Mouse (Mus musculus) embryonic facial prominence, embryonic 15.5 days (tissue): Measurements from ENCODE around the gene Osbpl6. TPM values are rescaled to one million over a fixed set of nuclear protein-coding genes. Genes with fewer than 3 reads are reported as not detected.
"Not testable (repeated sequence)": the region's sequence is repeated elsewhere in the genome, so short reads cannot be mapped to it uniquely, and the experiment has no call there.

Experiments
- ATAC-seq: fragments of 200-750 bp; cut with Nextera tagmentation; 2 replicates; pipeline ENCODE4 v1.8.0; 2017; ENCODE audit warnings: low read depth, moderate TSS enrichment; ENCODE audit not compliant: insufficient number of reproducible peaks, low FRiP score, low TSS enrichment
- H3K27ac ChIP-seq: fragments of 300-500 bp; sonication (generic); replicated peaks from 2 replicates; pipeline ENCODE4 v1.5.1; 2015; ENCODE audit warnings: mild to moderate bottlenecking, inconsistent platforms
- H3K27me3 ChIP-seq: fragments of 300-500 bp; sonication (generic); 2 replicates; pipeline ENCODE4 v1.6.1; 2015; ENCODE audit warnings: inconsistent platforms
- H3K36me3 ChIP-seq: fragments of 300-500 bp; sonication (generic); 2 replicates; pipeline ENCODE4 v1.6.1; 2015; ENCODE audit warnings: mild to moderate bottlenecking, inconsistent platforms
- H3K4me1 ChIP-seq: fragments of 300-500 bp; sonication (generic); 2 replicates; pipeline ENCODE4 v1.6.1; 2015; ENCODE audit warnings: inconsistent platforms
- H3K4me2 ChIP-seq: fragments of 300-500 bp; sonication (generic); replicated peaks from 2 replicates; pipeline ENCODE4 v1.6.1; 2015; ENCODE audit warnings: mild to moderate bottlenecking, inconsistent platforms
- H3K4me3 ChIP-seq: fragments of 300-500 bp; sonication (generic); replicated peaks from 2 replicates; pipeline ENCODE4 v1.5.1; 2015; ENCODE audit warnings: mild to moderate bottlenecking, inconsistent platforms
- H3K9ac ChIP-seq: fragments of 300-500 bp; sonication (generic); 2 replicates; pipeline ENCODE4 v1.6.1; 2015; ENCODE audit warnings: inconsistent platforms
- H3K9me3 ChIP-seq: fragments of 300-500 bp; sonication (generic); replicated peaks from 2 replicates; pipeline ENCODE4 v1.6.1; 2016; ENCODE audit warnings: inconsistent platforms
- WGBS: fragments of 180-500 bp; shearing (Covaris S2); methylation state at CpG from one replicate; pipeline ENCODE4 v1.1.7; 2015; 5-methylcytosine and 5-hydroxymethylcytosine counted together
- polyA plus RNA-seq: library from polyadenylated mRNA; unstranded; fragments of >200 nt; fragmentation: Nextera tagmentation; extraction: Ambion mirVana; gene quantifications from 2 replicates; pipeline ENCODE4 v1.2.1, GENCODE M21; 2015

Osbpl6 gene
- polyA plus RNA-seq, 1 experiment from 2014 or later: 15.1 TPM

GRCm38 (mm10) chr2:76610326-76611104, 204.2 kb downstream of the Osbpl6 start:
- no peak overlapping the region for H3K4me3 ChIP-seq
- 70% methylated on average over 10 of the region's 10 CpGs for WGBS
- H3K27ac ChIP-seq: no peak overlapping the region
- no peaks in the 10 kb centered on the region for H3K27me3 ChIP-seq
- no peaks in the 10 kb centered on the region for H3K9me3 ChIP-seq
- no peak overlapping the region for H3K9ac ChIP-seq
- no peaks in the 10 kb centered on the region for H3K36me3 ChIP-seq
- H3K4me1 ChIP-seq: no peaks in the 10 kb centered on the region
- ATAC-seq: no peak
- H3K4me2 ChIP-seq: no peak overlapping the region

GRCm38 (mm10) chr2:76611996-76612395, 205.7 kb downstream of the Osbpl6 start:
- 68% methylated on average over 3 of the region's 3 CpGs for WGBS
- H3K4me1 ChIP-seq: no peaks in the 10 kb centered on the region
- H3K27me3 ChIP-seq: no peaks in the 10 kb centered on the region
- no peaks in the 10 kb centered on the region for H3K9me3 ChIP-seq
- H3K27ac ChIP-seq: no peak overlapping the region
- H3K9ac ChIP-seq: no peak overlapping the region
- no peaks in the 10 kb centered on the region for H3K36me3 ChIP-seq
- no peak overlapping the region for H3K4me2 ChIP-seq
- no peak for ATAC-seq
- H3K4me3 ChIP-seq: no peak overlapping the region

- Histone ChIP-seq H3K9me3 (no peaks in the 10 kb centered on the region), H3K9ac (no peak overlapping the region), H3K36me3 (0 out of 2 replicates have a peak, but pooled peaks cover under 1% of the 10 kb centered on the region), H3K27ac (no peak overlapping the region), H3K4me3 (no peak overlapping the region), H3K27me3 (no peaks in the 10 kb centered on the region), H3K4me1 (no peaks in the 10 kb centered on the region), H3K4me2 (no peak overlapping the region)
- ATAC-seq: no peak
- WGBS: 27% methylated on average over 1 of the region's 1 CpGs
These were observed 211.8 kb downstream of the Osbpl6 start for GRCm38 (mm10) chr2:76618078-76618477.

DNA sequence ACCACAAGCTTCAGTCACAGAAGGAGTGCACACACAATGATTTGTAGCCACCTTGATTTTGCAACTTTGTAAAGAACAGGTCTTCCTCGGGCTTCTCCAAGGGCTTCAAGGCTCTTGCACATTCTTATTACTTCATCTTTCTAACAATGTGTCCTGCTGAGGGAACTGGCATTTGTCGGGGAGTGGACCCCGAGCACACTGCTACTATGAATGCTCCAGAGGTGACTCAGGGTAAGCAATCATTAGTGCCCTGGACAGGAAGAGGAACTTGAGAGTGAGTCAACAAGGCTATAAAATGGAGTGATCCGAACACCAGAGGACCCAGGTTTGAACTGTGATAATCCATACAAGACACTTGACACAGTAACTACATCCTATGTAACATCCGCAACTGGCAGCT, 213.9 kb downstream of the Osbpl6 start:
- H3K9me3 ChIP-seq: no peaks in the 10 kb centered on the region
- 84% methylated on average over 5 of the region's 5 CpGs for WGBS
- no peak for ATAC-seq

DNA sequence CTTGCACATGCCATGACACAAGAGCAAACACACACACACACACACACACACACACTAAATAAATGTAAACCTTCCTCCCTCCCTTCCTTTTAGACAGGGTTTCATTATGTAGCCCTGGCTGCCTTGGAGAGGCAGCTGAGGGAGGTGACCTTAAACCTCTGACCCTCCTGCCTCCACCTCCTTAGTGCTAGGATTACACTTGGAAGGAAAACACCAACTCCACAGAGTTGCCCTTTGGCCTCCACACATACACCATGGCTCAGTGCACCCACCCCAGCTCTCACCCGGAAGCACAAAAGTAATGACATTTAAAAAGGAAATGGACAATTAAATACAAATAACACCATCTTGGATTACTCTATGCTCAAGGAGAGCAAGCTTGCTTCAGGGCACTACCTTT, 215.4 kb downstream of the Osbpl6 start:
- Histone ChIP-seq H3K27ac (no peak overlapping the region), H3K4me3 (no peak overlapping the region), H3K36me3 (peaks cover 30% of the 10 kb centered on the region), H3K27me3 (no peaks in the 10 kb centered on the region), H3K9me3 (no peaks in the 10 kb centered on the region), H3K4me2 (no peak overlapping the region), H3K4me1 (no peaks in the 10 kb centered on the region), H3K9ac (no peak overlapping the region)
- no peak for ATAC-seq
- 47% methylated on average over 1 of the region's 1 CpGs for WGBS

More for the DNA sequence above, 213.9 kb downstream of the Osbpl6 start:
- Histone ChIP-seq H3K27ac (no peak overlapping the region), H3K36me3 (peaks cover 16% of the 10 kb centered on the region), H3K4me1 (no peaks in the 10 kb centered on the region), H3K4me3 (no peak overlapping the region), H3K4me2 (no peak overlapping the region), H3K27me3 (no peaks in the 10 kb centered on the region), H3K9ac (no peak overlapping the region)

GRCm38 (mm10) chr2:76622316-76622715, 216.0 kb downstream of the Osbpl6 start:
- not testable (repeated sequence) for H3K9me3 ChIP-seq, H3K4me1 ChIP-seq, H3K27me3 ChIP-seq, H3K4me3 ChIP-seq, H3K27ac ChIP-seq, H3K4me2 ChIP-seq, ATAC-seq, H3K9ac ChIP-seq
- WGBS: 80% methylated on average over 2 of the region's 2 CpGs
- peaks cover 36% of the 10 kb centered on the region for H3K36me3 ChIP-seq

DNA sequence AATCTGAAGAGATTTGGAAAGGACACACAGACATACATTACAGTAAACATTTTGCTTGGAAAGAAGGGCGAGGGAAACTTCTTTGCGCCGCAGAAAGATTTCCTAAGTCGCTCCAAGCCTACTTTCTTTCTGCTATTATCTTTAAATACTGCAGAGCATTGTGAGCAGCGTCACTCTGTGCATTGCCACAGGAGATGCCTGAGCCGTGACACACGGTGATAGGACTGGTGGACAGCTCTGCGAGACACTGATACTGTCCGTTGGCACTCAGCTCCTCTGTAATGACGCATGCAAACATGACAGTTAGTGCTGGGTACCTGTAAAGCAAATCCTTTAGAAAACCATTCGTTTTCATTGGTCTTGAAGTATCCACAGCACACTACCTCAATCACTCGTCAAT, 224.0 kb downstream of the Osbpl6 start:
- Histone ChIP-seq H3K9me3 (no peaks in the 10 kb centered on the region), H3K27ac (no peak overlapping the region), H3K9ac (no peak overlapping the region), H3K36me3 (peaks cover 81% of the 10 kb centered on the region), H3K4me1 (no peaks in the 10 kb centered on the region), H3K4me2 (no peak overlapping the region), H3K27me3 (no peaks in the 10 kb centered on the region), H3K4me3 (no peak overlapping the region)
- 94% methylated on average over 12 of the region's 12 CpGs for WGBS
- ATAC-seq: no peak

DNA sequence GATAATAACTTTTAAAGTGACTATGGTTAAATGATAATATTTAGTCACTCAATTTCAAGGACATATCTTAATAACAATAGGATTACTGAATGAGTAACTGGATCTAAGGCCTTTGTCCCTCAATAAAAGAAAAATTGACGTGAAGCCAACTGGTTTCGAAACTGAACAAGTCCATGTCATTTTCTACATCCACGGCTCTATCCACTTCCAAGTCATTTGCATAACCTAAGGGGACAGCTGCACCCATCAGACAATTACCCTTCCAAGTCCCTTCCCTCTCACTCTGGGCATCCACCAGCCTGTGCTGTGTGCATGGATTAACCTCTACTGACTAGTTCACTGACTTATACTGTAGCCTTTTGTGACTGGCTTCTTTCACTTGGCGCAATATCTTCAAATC, 225.3 kb downstream of the Osbpl6 start:
- Histone ChIP-seq H3K9me3 (no peaks in the 10 kb centered on the region), H3K27ac (no peak overlapping the region), H3K27me3 (no peaks in the 10 kb centered on the region), H3K9ac (no peak overlapping the region), H3K4me3 (no peak overlapping the region), H3K4me2 (no peak overlapping the region), H3K36me3 (peaks cover 82% of the 10 kb centered on the region), H3K4me1 (no peaks in the 10 kb centered on the region)
- peak; percentile 54; the same call in 1 of the 2 replicates for ATAC-seq
- 80% methylated on average over 4 of the region's 4 CpGs for WGBS

- no peak overlapping the region for H3K27ac ChIP-seq
- H3K4me3 ChIP-seq: no peak overlapping the region
- no peak overlapping the region for H3K4me2 ChIP-seq
- ATAC-seq: no peak
- H3K36me3 ChIP-seq: peaks cover 65% of the 10 kb centered on the region
- no peaks in the 10 kb centered on the region for H3K9me3 ChIP-seq
- no peak overlapping the region for H3K9ac ChIP-seq
- no peaks in the 10 kb centered on the region for H3K27me3 ChIP-seq
- no peaks in the 10 kb centered on the region for H3K4me1 ChIP-seq
- 96% methylated on average over 2 of the region's 2 CpGs for WGBS
These were observed 233.3 kb downstream of the Osbpl6 start for GRCm38 (mm10) chr2:76639637-76640036.

GRCm38 (mm10) chr2:76643801-76644200, 237.5 kb downstream of the Osbpl6 start:
- no peak for ATAC-seq

DNA sequence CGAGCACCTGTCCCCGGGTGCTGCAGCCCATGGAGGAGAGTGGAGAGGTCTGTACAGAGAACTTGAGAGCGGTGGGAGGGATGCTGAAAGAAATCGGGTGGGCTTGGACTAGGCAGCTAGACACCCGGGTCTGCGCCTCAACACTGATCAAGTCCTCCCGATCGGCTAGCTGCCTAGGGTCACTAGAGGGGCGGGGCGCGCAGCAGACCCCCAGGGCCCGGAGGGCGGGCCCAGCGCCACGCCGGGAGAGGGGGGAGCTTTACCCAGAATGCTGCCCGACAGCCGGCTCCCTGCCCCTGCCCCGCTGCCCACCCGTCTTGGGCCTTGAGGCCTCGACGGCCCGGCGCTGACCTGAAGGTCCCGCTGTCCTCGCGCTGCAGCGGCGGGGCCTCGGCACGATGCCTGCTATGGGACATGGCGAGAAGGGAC, 241.1 kb downstream of the Osbpl6 start:
- Histone ChIP-seq H3K27ac (peak overlapping the region; percentile 84), H3K4me2 (peak overlapping the region; percentile 74), H3K4me3 (peak overlapping the region; percentile 70), H3K9me3 (no peaks in the 10 kb centered on the region), H3K27me3 (no peaks in the 10 kb centered on the region), H3K9ac (peak overlapping the region; percentile 66), H3K4me1 (peaks cover 15% of the 10 kb centered on the region), H3K36me3 (peaks cover 6% of the 10 kb centered on the region)
- under 1% methylated on average over 28 of the region's 32 CpGs for WGBS
- peak; percentile 45 for ATAC-seq

More at GRCm38 (mm10) chr2:76643801-76644200, 237.5 kb downstream of the Osbpl6 start:
- Histone ChIP-seq H3K4me3 (no peak overlapping the region), H3K9ac (no peak overlapping the region), H3K4me1 (peaks cover 13% of the 10 kb centered on the region), H3K9me3 (no peaks in the 10 kb centered on the region), H3K27me3 (no peaks in the 10 kb centered on the region), H3K36me3 (peaks cover 34% of the 10 kb centered on the region), H3K4me2 (no peak overlapping the region), H3K27ac (no peak overlapping the region)
